Mouse (Mus musculus) lung, postnatal 14 days (tissue): ENCODE measurements around the gene Cadps2.
A peak's percentile ranks its signal among the peaks of the same experiment; 100 is the strongest.

Source experiments
- DNase-seq: peaks from one replicate; pipeline ENCODE4 v3.0.0; 2021

Gene Cadps2

DNA sequence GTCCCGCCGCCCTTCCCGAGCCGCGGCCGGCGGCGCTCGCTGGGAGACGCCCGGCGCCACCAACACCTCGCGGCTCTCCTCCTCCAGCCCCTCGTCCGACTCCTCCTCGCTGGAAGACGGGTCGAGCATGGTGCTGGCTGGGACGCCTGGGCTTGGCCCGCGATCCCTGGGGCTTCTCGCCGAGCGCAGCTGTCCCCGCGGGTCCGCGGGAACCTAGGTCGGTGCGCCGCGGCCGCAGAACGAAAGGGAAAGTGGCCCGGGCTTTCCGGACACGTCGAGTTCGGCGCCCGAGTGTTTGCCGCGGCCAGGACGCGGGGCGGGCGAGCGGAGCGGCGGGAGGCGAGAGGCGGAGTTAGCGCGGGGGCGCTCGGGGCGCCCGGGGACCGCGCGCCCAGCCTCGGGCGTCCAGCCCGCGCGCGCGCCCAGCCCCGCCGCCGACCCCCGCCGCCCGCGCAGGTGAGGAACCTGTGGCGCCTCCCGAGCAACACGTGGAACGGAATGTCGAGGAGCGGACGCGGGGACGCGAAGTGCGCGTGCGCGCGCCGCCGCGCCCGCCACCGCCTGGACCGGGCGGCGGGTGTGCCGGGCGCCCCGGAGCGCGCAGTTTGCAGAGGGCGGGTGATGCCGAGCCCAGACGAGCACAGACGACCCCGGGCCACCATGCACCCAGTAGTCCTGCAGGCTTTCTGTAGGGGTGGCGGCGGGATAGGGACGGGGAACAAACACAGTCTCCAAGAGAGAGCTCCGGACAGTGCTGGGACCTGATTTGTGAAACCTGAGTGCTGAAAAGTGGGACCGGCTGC lies at the start of gene Cadps2:
Cadps2 (minus strand) TSS at position 413 of the 803 bp plus-strand sequence.
- DNase-seq: peak; percentile 73

DNA sequence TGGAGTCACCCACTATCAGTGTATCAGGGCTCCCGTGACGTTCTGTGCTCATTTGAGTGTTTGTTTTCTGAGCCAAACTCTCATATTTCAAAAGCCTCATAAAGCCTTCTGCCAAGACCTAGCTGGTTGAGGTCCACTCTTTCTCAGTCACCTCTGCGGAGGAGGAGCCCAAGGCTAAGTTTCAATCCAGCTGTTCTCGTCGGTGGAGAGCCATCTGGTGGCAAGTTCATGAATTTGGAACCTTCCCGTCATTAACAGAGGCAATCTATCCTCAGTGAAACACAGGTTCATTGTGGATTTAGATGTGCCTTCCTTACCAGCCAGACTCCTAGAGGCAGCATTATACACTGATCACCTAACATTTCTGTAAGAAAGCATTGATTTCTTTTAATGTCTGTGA lies 47.2 kb upstream of the Cadps2 start:
- peak; percentile 64 for DNase-seq

DNA sequence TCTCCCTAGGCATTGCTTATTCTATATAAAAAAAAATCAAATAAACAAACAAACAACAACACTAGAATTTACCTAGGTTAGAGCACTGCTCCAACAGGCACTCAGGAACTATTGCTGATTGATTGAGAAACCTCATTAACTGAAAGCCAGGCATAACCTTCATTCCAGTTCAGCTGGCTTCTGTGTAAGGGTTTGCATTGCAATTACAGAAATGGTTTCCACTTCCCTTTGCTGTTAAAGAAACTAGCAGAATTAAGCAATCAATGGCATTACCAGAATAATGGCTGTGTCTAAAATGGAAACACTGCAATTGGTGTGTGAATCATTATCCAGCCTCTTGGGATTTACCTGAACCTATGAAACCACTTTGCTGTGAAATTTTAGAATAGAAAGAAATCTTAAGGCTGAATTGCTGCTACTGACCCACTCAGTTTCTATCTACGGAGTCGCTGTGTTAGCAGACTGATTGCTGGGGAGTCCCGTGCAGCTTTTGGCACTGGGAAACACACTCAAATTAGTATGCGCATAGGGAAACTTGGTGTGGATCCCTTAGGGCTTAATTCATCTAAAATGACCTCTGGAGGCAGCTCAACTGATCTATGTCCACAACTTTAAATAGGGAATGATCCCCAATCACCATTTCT lies 37.7 kb upstream of the Cadps2 start:
- DNase-seq: no peak

GRCm38 (mm10) chr6:23876363-23876762 lies 37.1 kb upstream of the Cadps2 start:
- DNase-seq: no peak

- no peak for DNase-seq
These were observed 34.6 kb upstream of the Cadps2 start for GRCm38 (mm10) chr6:23873812-23874211.

- no peak for DNase-seq
These were observed 34.0 kb upstream of the Cadps2 start for GRCm38 (mm10) chr6:23873231-23873630.

GRCm38 (mm10) chr6:23869971-23870370 lies 30.8 kb upstream of the Cadps2 start:
- DNase-seq: no peak

DNA sequence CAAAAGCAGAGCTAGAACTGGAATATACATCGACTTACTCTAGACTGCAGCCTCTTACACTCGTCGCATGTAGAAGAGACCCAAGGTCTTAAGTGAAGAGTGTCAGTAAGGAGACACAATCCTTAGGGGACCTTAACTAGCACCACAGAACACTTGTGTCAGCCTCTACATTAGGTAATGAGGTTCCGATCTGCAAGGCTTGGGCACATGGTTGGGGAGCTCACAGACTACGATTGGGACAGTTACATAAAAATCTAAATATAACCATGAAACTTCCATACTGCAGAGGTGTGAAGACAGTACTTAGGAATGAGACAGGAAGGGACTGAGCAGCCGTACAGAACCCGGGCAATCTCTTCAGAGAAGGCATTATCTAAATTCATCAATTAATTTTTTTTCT lies 27.1 kb upstream of the Cadps2 start:
- no peak for DNase-seq

DNA sequence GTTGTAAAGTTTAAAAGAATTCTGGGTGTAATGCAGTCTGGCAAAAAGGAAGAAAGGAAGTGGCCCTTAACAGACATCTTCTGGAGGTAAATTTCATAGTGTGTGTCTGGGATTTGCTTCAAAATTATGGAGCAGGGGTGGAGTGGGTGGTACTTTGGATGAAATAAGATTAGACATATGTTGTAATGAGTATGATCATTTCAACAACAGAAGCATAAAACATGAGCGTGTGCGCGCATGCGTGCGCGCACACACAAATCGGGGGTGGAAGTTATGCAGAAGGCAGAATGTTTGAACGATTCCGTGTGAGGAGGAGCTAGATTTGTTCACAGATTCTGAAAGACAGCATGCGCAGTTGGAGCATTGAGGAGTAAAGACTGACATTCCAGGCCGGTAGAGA lies 14.2 kb upstream of the Cadps2 start:
- DNase-seq: no peak

GRCm38 (mm10) chr6:23840001-23840400 lies 780 bp upstream of the Cadps2 start:
- DNase-seq: peak; percentile 50

GRCm38 (mm10) chr6:23838401-23839008 lies 716 bp downstream of the Cadps2 start:
- DNase-seq: peak; percentile 26

DNA sequence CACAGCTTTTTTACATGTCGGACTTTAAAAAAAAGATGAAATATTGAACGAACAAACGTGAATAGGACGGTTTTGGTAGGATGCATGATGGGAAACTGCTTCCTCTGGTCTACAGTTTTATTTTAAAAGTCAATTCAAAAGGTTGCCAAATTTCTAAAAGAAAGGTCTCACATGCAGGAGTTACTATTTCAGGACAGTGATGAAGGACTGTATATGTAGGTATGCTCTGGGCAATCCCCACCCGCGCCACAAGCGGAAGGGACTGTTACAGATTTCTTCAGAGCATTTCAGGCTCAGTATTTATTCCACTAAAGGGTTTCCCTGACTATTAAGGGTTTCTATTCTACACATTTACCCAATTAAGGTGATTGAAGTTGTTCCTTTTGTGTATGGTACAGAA lies 1.6 kb downstream of the Cadps2 start:
- DNase-seq: no peak

DNA sequence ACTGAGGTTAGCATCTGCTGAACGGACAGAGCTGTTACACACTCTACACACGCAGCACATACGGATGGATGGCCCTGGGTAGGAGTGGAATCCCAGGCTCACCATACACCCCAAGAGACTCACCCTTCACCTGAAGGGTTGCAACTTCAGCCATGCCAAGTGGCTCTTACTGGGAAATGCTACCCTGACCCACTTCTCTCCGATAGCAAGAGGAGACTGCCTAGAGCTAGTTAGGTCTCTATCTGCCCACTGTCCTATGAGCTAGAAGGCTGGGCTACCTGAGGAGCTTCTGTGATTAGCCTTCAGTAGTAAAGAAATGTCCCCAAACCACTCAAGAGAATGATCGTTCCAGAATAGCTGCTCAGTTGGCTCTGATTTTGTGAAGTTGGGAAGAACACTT lies 2.1 kb downstream of the Cadps2 start:
- no peak for DNase-seq

DNA sequence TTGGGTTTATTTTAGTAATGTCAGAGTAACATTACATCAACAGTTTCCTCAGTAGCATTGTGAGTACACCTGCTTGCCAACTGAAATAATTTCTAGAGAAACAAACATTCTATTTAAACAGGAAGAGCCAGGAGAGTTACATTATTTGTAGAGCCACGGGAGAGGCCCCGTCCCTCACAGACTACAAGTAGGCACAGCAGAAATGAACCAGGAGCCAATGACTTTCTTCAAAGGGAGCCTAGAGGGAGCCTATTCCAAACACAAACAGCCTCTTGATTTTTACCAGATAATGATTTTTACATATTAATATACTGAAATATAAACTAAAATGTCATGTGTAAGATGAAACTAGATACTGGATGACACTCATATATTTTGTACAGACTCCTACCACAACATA lies 2.5 kb downstream of the Cadps2 start:
- no peak for DNase-seq

DNA sequence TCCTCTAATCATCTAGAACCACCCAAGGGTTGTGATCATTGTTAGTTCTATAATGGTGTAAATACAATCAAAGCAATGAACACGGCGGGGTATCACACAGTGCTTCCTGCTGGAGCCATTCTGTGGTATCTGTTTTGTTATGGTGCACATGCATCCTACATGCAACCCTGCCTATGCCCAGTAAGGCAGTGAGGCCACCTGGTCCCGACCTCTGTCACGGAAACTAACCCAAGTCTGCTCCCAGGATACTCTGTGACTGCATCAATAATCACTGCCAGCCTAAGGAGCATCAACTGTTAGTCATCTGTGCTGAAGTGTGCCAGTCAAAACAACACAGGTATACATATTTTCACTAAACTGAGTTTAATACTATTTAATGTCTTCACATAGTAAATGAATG lies 3.7 kb downstream of the Cadps2 start:
- DNase-seq: no peak

- DNase-seq: no peak
These were observed 8.5 kb downstream of the Cadps2 start for GRCm38 (mm10) chr6:23830741-23831140.

DNA sequence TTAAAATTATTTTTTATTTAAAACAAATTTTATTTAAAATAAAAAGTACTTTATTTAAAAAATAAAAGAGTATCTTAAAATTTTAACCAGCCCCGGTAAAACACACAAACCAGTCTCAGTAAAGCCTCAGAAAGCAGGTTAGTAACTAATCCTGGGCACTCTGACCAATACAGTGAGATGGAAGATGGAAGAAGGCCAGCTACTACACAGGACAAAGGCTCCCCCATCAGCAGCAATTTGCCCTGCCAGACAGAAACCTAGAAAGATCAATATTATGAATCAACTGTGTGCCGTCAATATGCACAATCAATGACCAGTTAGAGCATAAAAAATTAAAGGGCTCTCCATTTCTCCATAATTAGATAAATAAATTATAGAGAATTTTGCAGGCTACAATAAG lies 9.9 kb downstream of the Cadps2 start:
- DNase-seq: no peak

- no peak for DNase-seq
These were observed 17.4 kb downstream of the Cadps2 start for GRCm38 (mm10) chr6:23821819-23822218.

DNA sequence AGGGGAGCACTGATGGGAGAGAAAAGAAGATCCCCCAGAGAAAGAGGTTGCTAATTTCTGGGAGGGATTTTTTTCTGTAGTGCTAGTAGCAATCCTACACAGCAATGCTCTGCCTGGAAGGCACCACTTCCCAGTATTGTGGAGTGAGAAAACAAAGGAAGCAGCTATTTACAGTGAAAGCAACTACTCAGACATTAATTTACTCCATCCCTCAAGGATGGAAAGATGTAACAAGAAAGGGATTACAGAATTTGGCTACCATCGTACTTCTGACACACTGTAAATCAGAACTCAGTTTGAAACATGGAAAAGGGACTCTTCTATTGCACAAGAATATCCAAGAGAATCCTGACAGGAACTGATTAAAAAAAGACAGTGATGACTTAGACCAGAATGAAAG lies 29.1 kb downstream of the Cadps2 start:
- DNase-seq: peak; percentile 1

- no peak for DNase-seq
These were observed 29.9 kb downstream of the Cadps2 start for GRCm38 (mm10) chr6:23809344-23809743.

DNA sequence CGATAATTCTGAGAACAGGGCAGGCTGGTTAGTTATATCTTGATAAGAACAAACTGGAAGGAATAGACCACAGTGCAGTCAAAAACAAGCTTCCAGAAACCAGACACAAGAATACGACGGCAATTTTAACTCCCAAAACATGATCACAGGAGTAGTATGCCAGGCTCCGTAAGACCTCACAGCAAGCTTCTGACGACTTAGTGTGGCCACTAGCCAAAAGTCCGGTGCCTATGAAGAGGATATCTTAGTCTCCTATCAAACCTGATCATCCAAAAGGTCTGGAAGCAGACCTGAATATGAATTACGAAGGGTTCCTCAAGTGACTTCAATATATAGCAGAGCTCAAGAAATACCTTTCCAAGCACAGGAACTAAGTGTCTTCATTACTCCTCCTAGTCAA lies 33.9 kb downstream of the Cadps2 start:
- DNase-seq: no peak

GRCm38 (mm10) chr6:23791822-23792221 lies 47.4 kb downstream of the Cadps2 start:
- DNase-seq: peak; percentile 21

- DNase-seq: peak; percentile 20
These were observed 61.6 kb downstream of the Cadps2 start for GRCm38 (mm10) chr6:23777641-23778040.

DNA sequence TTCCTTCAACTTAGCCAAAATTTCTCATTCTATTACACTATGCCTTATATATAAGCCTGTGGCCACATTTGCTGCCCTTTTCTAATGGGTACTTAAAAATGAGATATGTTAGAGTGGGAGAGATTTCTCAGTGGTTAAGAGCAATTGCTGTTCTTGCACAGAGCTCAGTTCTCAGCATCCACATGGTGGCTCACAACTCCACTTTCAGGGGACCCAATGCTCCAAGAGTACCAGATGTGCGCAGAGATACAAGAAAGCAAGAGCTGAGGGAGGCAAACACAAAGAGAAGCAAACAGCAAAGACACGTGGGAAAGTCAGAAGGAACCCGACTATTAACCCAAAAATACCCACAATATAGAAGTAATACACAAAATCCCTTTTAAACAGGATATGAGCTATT lies 77.0 kb downstream of the Cadps2 start:
- DNase-seq: no peak
